Mouse (Mus musculus) thymus, postnatal 14 days (tissue): ENCODE measurements around the gene Crybb1.

Source experiments
- DNase-seq: peaks from one replicate; pipeline ENCODE4 v3.0.0; 2021

Gene Crybb1

GRCm38 (mm10) chr5:112313222-112313885 is 57.7 kb downstream of the Crybb1 start:
- DNase-seq = no peak

- DNase-seq = no peak
These were observed 60.9 kb downstream of the Crybb1 start for GRCm38 (mm10) chr5:112316468-112316867.

DNA sequence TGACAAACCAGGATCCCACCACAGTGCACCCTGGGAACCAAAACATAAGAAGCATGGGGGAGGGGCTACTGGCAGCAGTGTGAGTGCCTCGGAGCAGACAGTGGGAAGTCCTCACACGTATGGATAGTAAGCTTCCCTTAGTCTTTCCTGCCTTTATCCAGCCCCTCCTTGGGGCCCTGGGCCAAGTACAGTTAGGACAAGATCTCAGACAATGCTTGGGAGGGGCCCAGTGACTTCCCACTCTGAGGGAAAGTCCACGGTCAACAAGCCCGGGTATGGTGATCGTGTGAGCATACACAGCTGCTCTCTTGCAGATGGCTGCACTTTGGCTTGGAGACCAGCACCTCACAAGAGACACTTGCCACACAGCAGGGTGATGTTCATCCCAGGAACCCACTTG is 61.7 kb downstream of the Crybb1 start:
- DNase-seq = no peak
